Mouse (Mus musculus) hindbrain, embryonic 10.5 days (tissue): ENCODE measurements around the gene Tex26. TPM values are rescaled to one million over a fixed set of nuclear protein-coding genes. Genes with fewer than 3 reads are reported as not detected.

ENCODE experiments used
- DNase-seq: peaks from one replicate; pipeline ENCODE4 v3.0.0-alpha.2; 2017; ENCODE audit warnings: low spot score
- H3K27ac ChIP-seq: fragments of 300-500 bp; sonication (generic); 2 replicates; pipeline ENCODE4 v1.5.1; 2016; ENCODE audit warnings: mild to moderate bottlenecking, moderate library complexity
- H3K27me3 ChIP-seq: fragments of 300-500 bp; sonication (generic); 2 replicates; pipeline ENCODE4 v1.6.1; 2016; ENCODE audit warnings: mild to moderate bottlenecking; ENCODE audit not compliant: poor library complexity, insufficient read depth, severe bottlenecking
- H3K36me3 ChIP-seq: fragments of 300-500 bp; sonication (generic); 2 replicates; pipeline ENCODE4 v1.6.1; 2016; ENCODE audit warnings: mild to moderate bottlenecking, moderate library complexity
- H3K4me1 ChIP-seq: fragments of 300-500 bp; sonication (generic); replicated peaks from 2 replicates; pipeline ENCODE4 v1.6.1; 2016; ENCODE audit warnings: mild to moderate bottlenecking
- H3K4me3 ChIP-seq: fragments of 300-500 bp; sonication (generic); 2 replicates; pipeline ENCODE4 v1.5.1; 2016; ENCODE audit warnings: mild to moderate bottlenecking, moderate library complexity
- H3K9me3 ChIP-seq: fragments of 300-500 bp; sonication (generic); 2 replicates; pipeline ENCODE4 v1.6.1; 2016; ENCODE audit warnings: mild to moderate bottlenecking, moderate library complexity
- WGBS: fragments of 180-500 bp; shearing (Covaris S2); methylation state at CpG from one replicate; pipeline ENCODE4 v1.1.7; 2016; 5-methylcytosine and 5-hydroxymethylcytosine counted together
- polyA plus RNA-seq: library from polyadenylated mRNA; unstranded; fragments of >200 nt; fragmentation: Nextera tagmentation; extraction: Ambion mirVana; gene quantifications from 2 replicates; pipeline ENCODE4 v1.2.1, GENCODE M21; 2016

Tex26 gene
- polyA plus RNA-seq = 1.1 and 2.9 TPM in 2 replicates

DNA sequence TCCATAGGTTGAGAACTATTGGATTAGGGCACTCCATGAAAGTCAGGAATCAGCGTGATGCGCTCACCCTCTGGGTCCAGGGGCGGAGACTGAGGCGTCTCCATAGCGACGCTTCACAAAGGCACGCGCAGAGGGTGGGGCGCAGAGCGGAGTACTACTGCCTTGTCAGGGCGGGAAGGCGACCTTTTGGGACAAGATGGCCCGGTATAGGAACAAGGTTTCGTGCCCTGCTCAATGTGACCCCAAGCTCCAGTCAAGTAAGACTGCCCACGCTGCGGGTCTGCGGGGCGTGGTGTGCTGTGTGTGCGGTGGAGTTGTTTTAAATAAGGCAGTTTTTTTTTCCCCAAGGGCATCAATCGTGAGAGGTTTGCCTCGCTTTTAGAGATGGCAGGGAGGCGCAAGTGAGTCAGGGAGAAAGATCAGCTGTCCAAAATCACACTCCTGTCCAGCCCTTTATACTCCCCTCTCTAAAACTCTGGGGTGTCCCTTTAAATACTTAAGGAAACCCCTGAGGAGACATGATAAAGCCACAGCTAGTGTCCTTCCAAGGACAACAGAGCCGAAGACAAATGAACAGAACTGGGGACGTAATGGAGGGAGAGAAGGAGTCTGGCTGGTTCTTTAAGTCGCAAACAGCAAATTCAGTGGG, at the start of gene Tex26:
TSS of gene Tex26 (plus strand) at position 130 of the 649 bp plus-strand sequence.
- no peaks in the 10 kb centered on the region for H3K27me3 ChIP-seq
- no peaks in the 10 kb centered on the region for H3K36me3 ChIP-seq
- H3K27ac ChIP-seq = peak within 1 kb of the TSS; percentile 91
- H3K4me3 ChIP-seq = peak within 1 kb of the TSS; percentile 53
- DNase-seq = peak; percentile 92
- WGBS = under 1% methylated on average over 25 of the region's 25 CpGs
- peaks cover 45% of the 10 kb centered on the region for H3K4me1 ChIP-seq
- no peaks in the 10 kb centered on the region for H3K9me3 ChIP-seq

DNA sequence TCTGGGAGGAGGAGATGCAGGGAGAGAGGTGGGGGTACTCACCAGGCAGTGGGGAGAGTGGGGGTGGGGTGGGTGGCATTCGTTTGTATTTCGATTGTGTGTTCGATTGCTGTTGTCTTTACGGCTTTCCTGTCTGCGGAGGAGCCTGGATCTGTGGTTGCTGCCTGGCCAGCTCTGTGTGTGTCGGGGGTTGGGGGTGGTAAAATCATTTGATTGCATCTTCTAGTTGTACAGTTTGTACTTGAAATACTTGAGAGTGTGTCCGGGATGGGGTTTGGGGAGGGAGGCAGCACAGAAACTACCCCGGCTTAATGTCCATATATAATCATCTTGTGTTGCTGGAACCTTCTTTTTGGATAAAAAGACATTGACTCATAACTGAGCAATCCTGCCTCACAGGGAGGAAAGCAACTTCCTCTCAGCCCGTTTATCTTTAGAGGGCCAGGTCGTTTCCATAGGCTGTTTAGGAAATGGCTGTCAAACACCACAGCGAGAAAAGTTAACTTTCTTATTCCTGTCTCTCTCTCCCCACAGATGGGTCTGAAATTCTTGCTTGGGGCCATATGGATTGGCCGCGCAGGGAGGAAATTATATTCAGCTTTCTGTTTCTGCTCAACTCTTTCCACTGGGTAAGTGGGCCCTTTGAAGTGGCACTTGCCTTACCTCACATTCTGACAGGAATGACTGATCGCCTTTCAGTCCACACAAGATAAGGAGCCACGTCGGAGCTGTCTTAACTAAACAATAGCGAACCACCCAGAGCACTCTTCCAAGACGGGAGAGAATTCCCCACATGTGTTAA, 47.7 kb upstream of the Tex26 start:
- Histone ChIP-seq H3K36me3 (no peaks in the 10 kb centered on the region), H3K9me3 (peaks cover 8% of the 10 kb centered on the region), H3K27ac (no peak overlapping the region), H3K27me3 (no peaks in the 10 kb centered on the region), H3K4me3 (no peak overlapping the region), H3K4me1 (peaks cover 26% of the 10 kb centered on the region)
- WGBS = 59% methylated on average over 18 of the region's 18 CpGs
- DNase-seq = no peak

DNA sequence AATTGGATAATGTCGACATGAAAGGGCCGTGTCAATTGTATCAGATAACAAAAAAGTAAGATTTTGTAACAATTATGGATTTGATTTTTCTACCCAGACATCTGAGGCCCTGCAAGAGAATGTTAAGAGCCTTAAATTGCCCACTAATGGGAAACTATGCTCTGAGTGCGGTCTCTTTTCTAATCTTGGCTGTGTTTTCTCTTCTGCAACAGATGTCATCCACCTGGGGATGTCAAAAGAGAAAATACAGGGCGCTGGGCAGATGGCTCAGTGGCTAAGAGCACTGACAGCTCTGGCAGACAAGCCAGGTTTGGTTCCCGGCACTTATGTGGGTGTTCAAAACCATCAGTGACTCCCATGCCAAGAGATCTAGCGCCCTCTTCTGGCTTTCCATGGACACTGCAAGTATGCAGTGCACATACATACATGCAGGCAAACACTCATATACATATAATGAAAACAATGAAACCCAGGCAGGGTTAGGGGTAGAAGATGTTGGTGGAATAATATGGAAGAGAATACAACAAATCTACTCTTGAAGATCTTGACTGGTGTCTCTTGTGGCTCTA, 47.0 kb upstream of the Tex26 start:
- 77% methylated on average over 6 of the region's 6 CpGs for WGBS
- Histone ChIP-seq H3K27ac (no peak overlapping the region), H3K4me3 (no peak overlapping the region), H3K9me3 (peaks cover 8% of the 10 kb centered on the region), H3K4me1 (peaks cover 26% of the 10 kb centered on the region), H3K27me3 (no peaks in the 10 kb centered on the region), H3K36me3 (no peaks in the 10 kb centered on the region)
- no peak for DNase-seq

DNA sequence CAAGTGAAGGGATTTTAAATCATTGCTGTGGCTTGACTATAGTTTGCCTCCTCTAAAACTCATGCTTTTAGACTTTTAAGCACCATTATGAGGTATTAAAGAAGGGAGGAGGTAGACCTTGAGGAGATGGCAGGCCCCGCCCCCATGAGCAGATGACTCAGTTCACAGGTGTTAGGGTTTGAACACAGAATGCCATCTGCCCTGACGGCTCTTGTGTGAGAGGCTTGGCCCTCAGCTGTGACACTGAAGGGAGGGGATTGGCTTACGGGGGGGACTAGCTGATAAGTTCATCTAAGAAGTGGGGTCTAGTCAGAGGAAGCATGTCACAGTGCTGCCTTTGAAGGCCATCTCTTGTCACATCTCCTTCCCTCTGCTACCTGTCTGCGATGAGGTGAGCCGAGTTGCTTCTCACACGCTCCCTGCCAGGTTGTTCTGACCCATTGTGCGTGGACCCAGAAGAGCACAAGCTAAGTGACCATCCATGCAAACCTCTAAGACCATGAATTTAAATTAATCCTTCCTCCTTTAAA, 37.9 kb upstream of the Tex26 start:
- Histone ChIP-seq H3K27ac (no peak overlapping the region), H3K36me3 (no peaks in the 10 kb centered on the region), H3K4me1 (no peaks in the 10 kb centered on the region), H3K4me3 (no peak overlapping the region), H3K27me3 (no peaks in the 10 kb centered on the region), H3K9me3 (peaks cover 11% of the 10 kb centered on the region; the same call in 1 of the 2 replicates)
- WGBS = 91% methylated on average over 7 of the region's 7 CpGs
- DNase-seq = no peak

DNA sequence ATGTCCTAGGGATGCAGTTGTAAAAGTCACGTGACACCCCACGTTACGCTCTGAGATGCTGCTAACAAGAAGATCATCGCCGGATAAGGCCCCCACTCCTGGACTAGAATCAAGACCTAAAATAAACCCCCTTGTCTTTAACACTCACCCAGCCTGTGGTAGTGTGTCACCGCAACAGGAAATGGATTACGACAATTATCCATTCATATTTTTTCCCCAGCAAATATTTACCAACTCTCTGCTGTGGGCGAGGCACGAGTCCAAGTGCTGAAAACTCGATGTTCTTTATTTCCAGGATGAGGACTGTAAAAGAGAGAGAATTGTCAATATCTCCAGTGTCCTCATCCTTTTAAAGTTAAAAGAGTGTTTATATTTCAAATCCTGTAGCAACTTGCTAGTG, 37.4 kb upstream of the Tex26 start:
- H3K36me3 ChIP-seq = no peaks in the 10 kb centered on the region
- 93% methylated on average over 10 of the region's 10 CpGs for WGBS
- H3K27me3 ChIP-seq = no peaks in the 10 kb centered on the region
- peaks cover 11% of the 10 kb centered on the region; the same call in 1 of the 2 replicates for H3K9me3 ChIP-seq
- no peaks in the 10 kb centered on the region for H3K4me1 ChIP-seq
- no peak overlapping the region for H3K4me3 ChIP-seq
- no peak for DNase-seq
- no peak overlapping the region for H3K27ac ChIP-seq

DNA sequence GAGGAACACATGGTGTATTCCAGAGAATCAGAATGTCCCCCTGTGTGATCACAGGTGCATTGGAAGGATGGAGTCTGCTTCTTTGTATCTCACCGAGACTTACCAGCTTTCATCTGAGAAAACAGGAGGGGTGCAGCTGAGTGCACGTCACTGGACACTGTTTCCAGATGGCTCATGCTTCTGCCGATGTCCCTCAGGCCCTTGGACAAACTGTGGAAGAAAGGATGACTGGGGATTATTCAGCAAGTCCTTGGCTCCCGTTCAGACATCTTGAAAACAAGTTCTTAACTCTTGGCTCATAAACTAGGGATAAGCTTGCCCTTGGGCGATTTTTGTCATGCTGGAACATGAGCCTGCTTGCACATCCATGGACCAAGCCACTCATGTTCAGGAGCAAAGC, 36.1 kb upstream of the Tex26 start:
- no peak overlapping the region for H3K27ac ChIP-seq
- WGBS = 81% methylated on average over 5 of the region's 5 CpGs
- H3K4me1 ChIP-seq = no peaks in the 10 kb centered on the region
- no peaks in the 10 kb centered on the region for H3K27me3 ChIP-seq
- no peak overlapping the region for H3K4me3 ChIP-seq
- H3K9me3 ChIP-seq = peaks cover 14% of the 10 kb centered on the region; the same call in 1 of the 2 replicates
- no peak for DNase-seq
- H3K36me3 ChIP-seq = no peaks in the 10 kb centered on the region

DNA sequence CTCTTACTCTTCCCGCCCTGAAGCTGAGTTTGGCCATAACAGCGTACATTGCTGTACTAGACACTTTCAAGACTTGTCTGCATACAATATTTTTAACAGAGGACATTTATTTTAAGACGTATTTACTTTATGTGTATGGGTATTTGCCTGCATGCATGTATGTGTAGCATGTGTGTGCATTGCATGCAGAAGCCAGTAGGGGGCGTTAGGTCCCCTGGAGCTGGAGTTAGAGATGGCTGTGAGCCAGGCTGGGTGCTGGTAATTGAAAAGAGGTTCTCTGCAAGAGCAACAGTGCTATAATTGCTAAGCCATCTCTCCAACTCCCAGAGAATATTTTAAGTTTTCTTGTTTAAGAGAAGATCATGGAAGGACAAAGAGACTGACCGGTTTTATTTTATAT, 34.8 kb upstream of the Tex26 start:
- Histone ChIP-seq H3K4me1 (no peaks in the 10 kb centered on the region), H3K27ac (no peak overlapping the region), H3K27me3 (no peaks in the 10 kb centered on the region), H3K36me3 (no peaks in the 10 kb centered on the region), H3K4me3 (no peak overlapping the region), H3K9me3 (peaks cover 14% of the 10 kb centered on the region; the same call in 1 of the 2 replicates)
- WGBS = 81% methylated on average over 5 of the region's 5 CpGs
- no peak for DNase-seq

DNA sequence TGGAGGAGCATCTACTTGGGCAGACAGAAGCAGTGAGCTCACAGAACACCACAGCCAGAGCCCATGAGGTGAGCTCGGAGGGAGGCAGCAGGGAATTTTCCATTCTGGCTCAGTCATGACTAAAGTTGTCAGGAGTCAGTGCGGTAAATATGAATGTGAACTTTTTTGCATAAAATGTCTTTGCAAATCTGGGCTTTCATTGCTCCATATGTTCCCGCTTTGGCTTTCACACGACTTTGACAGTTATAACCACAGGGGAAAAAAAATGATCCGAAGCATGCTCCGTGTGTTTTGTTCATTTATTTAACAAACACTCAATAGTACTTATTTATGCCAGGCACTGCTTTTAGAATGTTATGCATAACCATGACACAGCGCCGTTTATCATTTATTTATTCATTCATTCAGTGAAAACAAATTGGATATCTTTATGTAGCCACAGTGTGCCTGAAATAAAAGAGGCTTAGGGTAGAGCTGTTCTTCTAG, 32.6 kb upstream of the Tex26 start:
- Histone ChIP-seq H3K4me3 (no peak overlapping the region), H3K27ac (no peak overlapping the region), H3K36me3 (no peaks in the 10 kb centered on the region), H3K9me3 (peaks cover 14% of the 10 kb centered on the region; the same call in 1 of the 2 replicates), H3K27me3 (peaks cover 17% of the 10 kb centered on the region), H3K4me1 (peaks cover 9% of the 10 kb centered on the region)
- no peak for DNase-seq
- WGBS = 92% methylated on average over 8 of the region's 8 CpGs

DNA sequence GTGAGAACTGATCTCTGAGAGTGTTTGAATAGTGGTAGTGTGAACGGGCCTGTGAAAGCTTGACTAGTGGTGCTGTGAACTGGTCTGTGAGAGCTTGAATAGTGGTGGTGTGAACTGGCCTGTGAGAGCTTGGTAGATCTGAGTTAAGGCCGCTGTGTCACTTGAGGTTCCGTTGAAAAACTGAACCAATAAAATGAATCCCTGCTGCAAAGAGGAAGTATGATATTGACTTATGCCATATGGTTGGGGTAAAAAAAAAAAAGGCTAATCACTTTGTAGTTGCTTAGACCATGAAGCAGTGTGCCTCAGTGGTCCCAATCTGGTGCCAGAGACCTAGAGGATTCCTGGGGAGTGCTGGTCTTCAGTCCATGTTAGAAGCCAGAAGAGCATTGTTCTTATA, 30.0 kb upstream of the Tex26 start:
- H3K27ac ChIP-seq = no peak overlapping the region
- WGBS = 93% methylated on average over 3 of the region's 3 CpGs
- DNase-seq = no peak
- H3K36me3 ChIP-seq = no peaks in the 10 kb centered on the region
- H3K9me3 ChIP-seq = peaks cover 7% of the 10 kb centered on the region; the same call in 1 of the 2 replicates
- H3K4me3 ChIP-seq = no peak overlapping the region
- H3K4me1 ChIP-seq = peaks cover 16% of the 10 kb centered on the region
- H3K27me3 ChIP-seq = peaks cover 37% of the 10 kb centered on the region

DNA sequence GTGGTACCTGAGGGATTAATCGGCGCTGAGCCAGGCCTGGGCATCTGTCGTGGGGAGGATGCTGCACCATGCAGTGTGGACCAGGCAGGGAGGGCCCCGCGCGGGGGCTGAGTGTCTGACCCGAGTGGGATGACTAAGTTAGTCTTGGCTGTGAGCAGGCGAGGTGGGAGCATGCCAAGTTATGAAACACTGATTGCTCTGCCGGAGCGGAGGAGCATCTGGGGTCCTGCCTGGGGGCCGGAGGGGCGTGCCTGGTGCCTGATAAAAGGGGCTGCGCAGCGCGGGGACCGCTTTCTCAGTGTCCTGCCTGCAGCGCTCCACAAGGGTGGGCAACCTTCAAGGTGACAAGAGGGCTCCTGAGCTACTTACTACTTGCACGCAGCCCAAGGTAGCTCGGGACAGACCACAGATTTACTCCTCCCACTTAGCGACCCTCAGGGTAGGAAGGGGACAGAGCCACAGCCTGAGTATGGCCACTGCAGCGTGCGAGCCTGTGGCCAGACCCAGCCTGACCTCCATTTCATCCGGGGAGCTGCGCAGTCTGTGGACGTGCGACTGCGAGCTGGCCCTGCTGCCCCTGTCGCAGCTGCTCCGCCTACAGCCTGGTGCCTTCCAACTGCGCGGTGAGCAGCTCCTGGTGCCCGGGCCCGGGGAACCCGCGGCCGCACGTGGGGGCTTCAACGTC, 27.8 kb upstream of the Tex26 start, which contains the start of gene Medag:
TSS of gene Medag (plus strand) at position 241 of the 685 bp plus-strand sequence.
- peak within 1 kb of the TSS; percentile 82 for H3K27ac ChIP-seq
- H3K27me3 ChIP-seq = peaks cover 37% of the 10 kb centered on the region
- H3K4me3 ChIP-seq = peak within 1 kb of the TSS; percentile 49
- peaks cover 4% of the 10 kb centered on the region; the same call in 1 of the 2 replicates for H3K9me3 ChIP-seq
- no peaks in the 10 kb centered on the region for H3K36me3 ChIP-seq
- peaks cover 16% of the 10 kb centered on the region for H3K4me1 ChIP-seq
- peak; percentile 62 for DNase-seq
- 5% methylated on average over 38 of the region's 38 CpGs for WGBS

DNA sequence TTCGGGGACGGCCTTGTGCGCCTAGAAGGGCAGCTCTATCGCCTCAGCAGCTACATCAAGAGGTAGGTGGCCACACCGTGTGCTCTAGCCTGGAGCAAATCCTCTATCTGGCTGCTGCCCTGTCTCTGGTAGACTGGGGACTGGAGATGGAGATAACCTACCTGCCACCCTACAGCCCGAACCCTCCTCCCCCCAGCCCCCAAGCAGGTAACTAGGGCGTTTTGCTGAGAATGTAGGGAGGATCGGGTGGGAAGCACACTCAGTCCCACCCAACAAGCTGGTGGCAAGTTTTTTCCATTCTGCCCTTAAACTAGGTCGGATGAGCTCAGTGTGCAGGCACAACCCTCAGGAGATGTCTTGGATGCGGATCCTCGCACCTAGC, 27.3 kb upstream of the Tex26 start:
- peak overlapping the region; percentile 82 for H3K27ac ChIP-seq
- H3K4me1 ChIP-seq = peaks cover 16% of the 10 kb centered on the region
- H3K4me3 ChIP-seq = peak overlapping the region; percentile 49
- 33% methylated on average over 11 of the region's 11 CpGs for WGBS
- peaks cover 4% of the 10 kb centered on the region; the same call in 1 of the 2 replicates for H3K9me3 ChIP-seq
- H3K36me3 ChIP-seq = no peaks in the 10 kb centered on the region
- peaks cover 37% of the 10 kb centered on the region for H3K27me3 ChIP-seq
- no peak for DNase-seq

DNA sequence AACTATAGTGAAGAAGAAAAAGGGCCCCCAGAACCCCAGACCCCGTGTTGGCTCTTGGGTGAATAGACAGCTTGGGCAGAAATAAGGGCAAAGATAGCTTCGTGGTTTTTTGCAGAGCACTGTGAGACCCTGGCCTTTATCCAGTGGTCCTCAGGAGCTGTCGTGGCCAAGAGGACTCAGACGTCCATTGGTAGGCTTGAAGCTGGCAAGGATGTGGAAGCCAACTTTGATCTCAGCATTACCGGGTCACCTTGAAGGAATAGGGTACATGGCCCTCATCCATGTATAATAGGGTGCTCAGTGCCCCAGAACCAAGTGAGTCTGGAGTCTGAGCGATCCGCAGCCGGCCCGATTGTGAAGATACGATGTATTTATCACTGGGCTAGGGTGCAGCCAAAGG, 26.8 kb upstream of the Tex26 start:
- Histone ChIP-seq H3K4me3 (no peak overlapping the region), H3K27ac (no peak overlapping the region), H3K36me3 (no peaks in the 10 kb centered on the region), H3K9me3 (peaks cover 2% of the 10 kb centered on the region; the same call in 1 of the 2 replicates), H3K4me1 (peaks cover 16% of the 10 kb centered on the region), H3K27me3 (peaks cover 37% of the 10 kb centered on the region)
- DNase-seq = no peak
- 88% methylated on average over 10 of the region's 10 CpGs for WGBS
